Mouse (Mus musculus) common myeloid progenitor, adult 5-6 weeks (primary cell): ENCODE measurements around the gene Onecut3. TPM values are rescaled to one million over a fixed set of nuclear protein-coding genes. Genes with fewer than 3 reads are reported as not detected.

ENCODE experiments used
- ATAC-seq: replicated peaks from 2 replicates; pipeline ENCODE4 v1.8.0; 2016; ENCODE audit warnings: low read depth, mild to moderate bottlenecking, moderate TSS enrichment, inconsistent platforms; ENCODE audit not compliant: poor library complexity, severe bottlenecking
- total RNA-seq: library from RNA; stranded (forward); fragments of 200-1000, 187-1606 nt; gene quantifications from 2 replicates; pipeline ENCODE4 v1.2.3, GENCODE M21; 2017

The Onecut3 gene
- total RNA-seq, 1 experiment from 2014 or later, result not detected

- no peak for ATAC-seq
Observed at GRCm38 (mm10) chr10:80502819-80503314, 8.2 kb downstream of the Onecut3 start.

DNA sequence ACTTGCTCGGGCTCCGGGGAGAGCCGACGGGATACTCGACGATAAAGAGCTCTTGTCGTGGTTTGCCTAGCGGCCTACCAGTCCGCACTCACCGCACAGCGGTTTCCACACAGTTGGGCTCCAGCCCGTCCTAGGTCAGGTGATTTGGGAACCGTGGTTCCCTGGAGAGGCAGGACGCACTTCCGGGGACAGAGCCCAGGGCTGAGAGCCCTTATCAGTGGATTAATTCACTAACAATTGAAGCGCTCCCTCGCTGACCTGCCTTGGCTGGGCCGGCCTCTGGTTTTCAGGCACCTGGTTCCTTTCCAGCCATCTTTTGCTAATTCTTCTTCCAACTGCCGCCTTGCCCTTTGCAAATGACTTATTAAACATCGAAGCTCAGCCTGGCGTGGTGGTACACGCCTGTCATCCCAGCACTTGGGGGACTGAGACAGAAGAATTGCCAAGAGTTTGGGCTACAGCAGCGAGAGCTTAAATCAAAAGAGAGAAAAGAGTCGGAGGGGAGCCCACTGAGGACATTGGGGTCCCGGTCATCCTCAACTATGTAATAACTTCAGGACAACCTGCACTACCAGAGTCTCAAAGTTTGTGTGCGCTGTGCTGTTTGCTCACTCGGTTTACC lies 9.1 kb downstream of the Onecut3 start:
- peak; percentile 36; the same call in 1 of the 2 replicates for ATAC-seq

DNA sequence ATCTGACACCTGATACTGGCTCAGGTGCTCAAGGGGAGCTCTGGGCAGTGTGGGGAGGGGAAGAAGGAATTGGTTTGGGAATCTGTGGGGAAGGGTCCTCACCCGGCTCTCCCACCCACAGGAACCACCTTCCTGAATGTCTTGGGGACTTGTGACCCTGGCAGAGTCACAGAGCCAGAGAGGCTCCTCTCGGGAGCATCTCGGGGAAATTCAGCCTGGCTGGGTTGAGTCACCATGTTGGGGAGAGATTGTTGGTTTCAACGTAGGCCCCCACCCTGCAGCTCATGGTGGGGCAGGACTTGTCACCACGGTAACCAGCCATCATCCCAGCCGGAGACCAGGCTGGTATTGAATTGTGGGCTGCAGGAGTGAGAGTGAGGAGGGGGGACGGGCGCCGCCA lies 10.1 kb downstream of the Onecut3 start:
- ATAC-seq, result no peak

- peak; percentile 64 for ATAC-seq
Observed at GRCm38 (mm10) chr10:80506222-80506621, 11.6 kb downstream of the Onecut3 start.

DNA sequence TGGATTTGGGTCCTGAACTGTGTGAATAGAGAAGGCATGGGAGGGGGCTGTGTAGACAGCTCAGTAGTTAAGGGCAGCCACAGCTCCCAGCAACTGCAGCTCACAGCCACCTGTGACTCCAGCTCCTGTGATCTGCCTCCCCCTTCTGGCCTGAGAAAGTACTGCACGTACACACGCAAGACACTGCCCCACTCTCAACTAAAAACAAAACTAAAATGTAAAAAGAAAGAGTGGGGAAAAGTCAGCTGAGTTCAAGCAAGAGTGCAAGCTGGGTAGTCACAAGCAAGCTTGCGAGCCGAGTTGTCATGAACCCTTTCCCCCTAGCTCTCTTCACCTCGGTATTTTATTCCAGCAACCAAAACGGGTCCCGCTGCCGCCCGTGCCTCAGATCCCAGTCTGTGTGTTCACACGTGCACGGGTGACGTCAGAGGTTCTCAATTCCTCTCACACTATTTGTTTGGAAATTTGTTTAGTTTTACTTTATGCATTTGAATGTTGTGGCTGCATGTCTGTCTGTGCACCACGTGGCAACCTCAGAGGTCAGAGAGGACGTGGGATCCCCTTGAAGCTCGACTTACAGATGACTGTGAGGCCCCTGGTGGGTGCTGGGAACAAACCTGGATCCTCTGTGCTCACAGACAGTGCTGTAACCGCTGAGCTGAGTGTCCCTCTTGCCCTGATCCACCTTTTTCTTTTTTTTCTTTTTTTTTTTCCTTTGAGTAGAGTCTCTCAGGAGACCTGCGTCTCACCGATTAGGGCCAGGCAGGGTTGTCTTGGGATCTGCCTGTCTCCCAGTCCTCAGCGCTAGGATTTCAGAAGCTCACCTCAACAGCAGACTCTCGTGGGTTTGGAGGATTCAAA lies 15.0 kb downstream of the Onecut3 start:
- peak; percentile 85 for ATAC-seq

GRCm38 (mm10) chr10:80510273-80510660 lies 15.6 kb downstream of the Onecut3 start:
- peak; percentile 16; the same call in 1 of the 2 replicates for ATAC-seq

- ATAC-seq, result no peak
Observed at GRCm38 (mm10) chr10:80513739-80514138, 19.1 kb downstream of the Onecut3 start.

- no peak for ATAC-seq
Observed at GRCm38 (mm10) chr10:80519287-80519686, 24.7 kb downstream of the Onecut3 start.

DNA sequence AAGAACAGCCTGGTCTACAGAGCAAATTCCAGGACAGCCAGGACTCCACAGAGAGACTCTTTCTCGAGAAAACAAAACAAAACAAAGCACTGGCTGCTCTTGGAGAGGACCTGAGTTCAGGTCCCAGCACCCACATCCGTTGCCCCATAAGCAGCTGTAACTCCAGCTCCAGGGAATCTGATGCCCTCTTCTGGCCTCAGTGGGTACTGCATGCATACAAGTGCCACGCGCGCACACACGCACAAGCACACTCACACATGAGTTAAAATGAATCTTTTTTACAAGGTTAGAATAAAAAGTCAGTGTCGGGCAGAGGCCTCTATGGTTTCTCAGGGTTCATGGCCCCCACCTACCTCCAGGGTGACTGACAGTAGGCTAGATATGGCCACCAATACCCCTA lies 28.7 kb downstream of the Onecut3 start:
- ATAC-seq, result no peak

GRCm38 (mm10) chr10:80526172-80526571 lies 31.5 kb downstream of the Onecut3 start:
- no peak for ATAC-seq

- ATAC-seq, result no peak
Observed at GRCm38 (mm10) chr10:80532783-80533182, 38.1 kb downstream of the Onecut3 start.

GRCm38 (mm10) chr10:80533704-80534103 lies 39.1 kb downstream of the Onecut3 start:
- ATAC-seq, result peak; percentile 48

DNA sequence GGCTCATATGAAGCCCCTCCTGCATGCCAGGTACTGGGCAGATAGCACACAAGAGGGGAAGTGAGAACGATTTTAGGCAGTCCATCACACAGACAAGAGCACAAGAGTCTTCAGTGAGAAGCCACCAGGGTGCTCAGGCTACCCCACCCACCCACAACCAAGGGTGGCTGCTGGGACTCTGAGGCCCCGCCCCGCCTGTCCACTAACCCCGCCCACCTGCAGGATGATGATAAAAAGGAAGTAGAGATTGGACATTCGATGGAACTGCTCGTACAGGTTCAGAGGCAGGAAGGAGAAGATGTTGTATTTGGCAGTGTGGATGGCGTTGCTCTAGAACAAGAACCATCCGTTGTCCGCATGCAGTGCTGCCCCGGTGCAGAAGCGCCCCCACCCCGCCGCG lies 40.4 kb downstream of the Onecut3 start:
- peak; percentile 31 for ATAC-seq

GRCm38 (mm10) chr10:80535711-80536110 lies 41.1 kb downstream of the Onecut3 start:
- no peak for ATAC-seq

GRCm38 (mm10) chr10:80538180-80538579 lies 43.5 kb downstream of the Onecut3 start:
- no peak for ATAC-seq

GRCm38 (mm10) chr10:80538710-80539394 lies 44.2 kb downstream of the Onecut3 start, which contains the start of gene Atp8b3:
Atp8b3 (minus strand) TSS chr10:80539124.
- ATAC-seq, result peak; percentile 90

- ATAC-seq, result no peak
Observed at GRCm38 (mm10) chr10:80539493-80539892, 44.9 kb downstream of the Onecut3 start.

DNA sequence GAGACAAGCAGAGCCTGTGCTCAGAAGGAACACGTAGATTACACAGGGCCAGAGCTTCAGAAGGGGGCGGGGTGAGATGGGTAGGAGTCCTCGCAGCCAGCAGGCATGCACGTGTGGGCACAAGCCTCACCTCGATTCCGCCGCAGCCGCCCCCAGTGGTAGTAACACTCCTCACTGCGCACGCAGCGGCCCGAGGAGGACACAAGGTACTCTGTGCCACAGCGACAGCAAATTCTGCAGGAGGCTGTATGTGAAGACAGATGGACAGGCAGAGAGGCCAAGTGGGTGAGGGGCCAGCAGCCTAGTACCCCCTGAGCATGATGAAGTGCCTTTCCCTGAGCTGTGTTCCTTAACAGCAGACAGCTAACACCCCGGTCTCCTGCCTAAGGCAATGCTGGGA lies 49.2 kb downstream of the Onecut3 start:
- ATAC-seq, result no peak

DNA sequence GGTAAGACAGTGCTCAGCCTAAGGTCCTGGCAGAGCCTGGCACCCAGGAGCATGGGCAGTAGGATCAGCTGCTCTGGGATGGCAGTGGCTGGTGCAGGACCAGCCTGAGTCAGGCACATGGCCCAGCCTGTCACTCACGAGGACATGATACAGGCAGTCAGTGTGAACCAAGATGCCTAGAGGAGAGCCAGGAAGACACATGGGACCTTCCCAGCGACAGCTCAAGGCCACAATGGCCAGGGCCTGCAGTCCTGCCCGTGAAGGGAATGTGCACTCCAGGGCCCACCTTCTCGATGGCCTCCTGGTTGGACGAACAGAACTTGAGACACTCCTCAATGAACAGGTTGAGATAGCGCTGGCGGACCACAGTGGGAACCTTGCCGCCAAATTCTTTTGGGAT lies 51.0 kb downstream of the Onecut3 start:
- ATAC-seq, result no peak

GRCm38 (mm10) chr10:80546945-80547344 lies 52.3 kb downstream of the Onecut3 start:
- no peak for ATAC-seq

GRCm38 (mm10) chr10:80547539-80547938 lies 52.9 kb downstream of the Onecut3 start:
- no peak for ATAC-seq
